Mouse (Mus musculus) intestine, embryonic 16.5 days (tissue): ENCODE measurements around the gene Esr1. TPM values are rescaled to one million over a fixed set of nuclear protein-coding genes. Genes with fewer than 3 reads are reported as not detected.

ENCODE experiments used
- ATAC-seq: fragments of 200-750 bp; cut with Nextera tagmentation; 2 replicates; pipeline ENCODE4 v1.8.0; 2017; ENCODE audit warnings: moderate TSS enrichment, moderate library complexity
- H3K27ac ChIP-seq: fragments of 300-500 bp; sonication (generic); 2 replicates; pipeline ENCODE4 v1.5.1; 2014; ENCODE audit warnings: mild to moderate bottlenecking, low read length
- H3K27me3 ChIP-seq: fragments of 300-500 bp; sonication (generic); replicated peaks from 2 replicates; pipeline ENCODE4 v1.6.1; 2014; ENCODE audit warnings: low read length, control low read depth, mixed read lengths; ENCODE audit not compliant: control insufficient read depth, insufficient read depth
- H3K36me3 ChIP-seq: fragments of 300-500 bp; sonication (generic); 2 replicates; pipeline ENCODE4 v1.6.1; 2014; ENCODE audit warnings: low read length, control low read depth; ENCODE audit not compliant: control insufficient read depth, insufficient read depth
- H3K4me1 ChIP-seq: fragments of 300-500 bp; sonication (generic); 2 replicates; pipeline ENCODE4 v1.6.1; 2014; ENCODE audit warnings: low read length, control low read depth, mixed read lengths; ENCODE audit not compliant: control insufficient read depth, insufficient read depth
- H3K4me2 ChIP-seq: fragments of 300-500 bp; sonication (generic); 2 replicates; pipeline ENCODE4 v1.6.1; 2014; ENCODE audit warnings: low read depth, low read length, control low read depth
- H3K4me3 ChIP-seq: fragments of 300-500 bp; sonication (generic); 2 replicates; pipeline ENCODE4 v1.5.1; 2014; ENCODE audit warnings: mild to moderate bottlenecking, low read length
- H3K9ac ChIP-seq: fragments of 300-500 bp; sonication (generic); 2 replicates; pipeline ENCODE4 v1.6.1; 2014; ENCODE audit warnings: low read depth, low read length
- H3K9me3 ChIP-seq: fragments of 300-500 bp; sonication (generic); 2 replicates; pipeline ENCODE4 v1.6.1; 2016; ENCODE audit warnings: low read length, control low read depth; ENCODE audit not compliant: control insufficient read depth
- whole genome bisulfite sequencing: fragments of 180-500 bp; shearing (Covaris S2); extraction: QIAGEN DNeasy Blood & Tissue Kit; methylation state at CpG from one replicate; pipeline ENCODE4 v1.1.7; 2014; 5-methylcytosine and 5-hydroxymethylcytosine counted together
- polyA plus RNA-seq: library from polyadenylated mRNA; unstranded; fragments of >200 nt; fragmentation: Nextera tagmentation; extraction: Ambion mirVana; gene quantifications from 2 replicates; pipeline ENCODE4 v1.2.1, GENCODE M21; 2015

Gene Esr1
- polyA plus RNA-seq, 1 experiment from 2014 or later, result 0.37 TPM

DNA sequence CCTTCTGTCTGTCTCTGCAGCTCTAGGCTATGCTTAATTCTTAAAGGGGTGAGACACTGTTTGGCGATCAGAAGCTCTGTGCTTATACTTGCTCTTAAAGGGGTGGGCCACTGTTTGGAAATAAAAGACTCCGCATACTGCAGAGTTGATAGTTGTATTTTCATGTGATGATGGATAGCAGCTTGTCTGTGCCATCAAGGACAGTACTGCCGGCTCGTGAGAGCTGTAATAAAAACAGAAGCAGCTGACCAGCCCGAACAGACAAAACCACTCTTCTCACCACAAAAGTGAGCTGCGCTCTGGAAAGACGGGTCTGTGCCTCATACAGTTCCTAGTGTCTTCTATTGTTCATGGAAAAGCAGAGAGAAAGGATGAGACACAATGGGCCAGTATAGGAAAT, 359.8 kb downstream of the Esr1 start:
- no peak for ATAC-seq
- 50% methylated on average over 7 of the region's 7 CpGs for WGBS

DNA sequence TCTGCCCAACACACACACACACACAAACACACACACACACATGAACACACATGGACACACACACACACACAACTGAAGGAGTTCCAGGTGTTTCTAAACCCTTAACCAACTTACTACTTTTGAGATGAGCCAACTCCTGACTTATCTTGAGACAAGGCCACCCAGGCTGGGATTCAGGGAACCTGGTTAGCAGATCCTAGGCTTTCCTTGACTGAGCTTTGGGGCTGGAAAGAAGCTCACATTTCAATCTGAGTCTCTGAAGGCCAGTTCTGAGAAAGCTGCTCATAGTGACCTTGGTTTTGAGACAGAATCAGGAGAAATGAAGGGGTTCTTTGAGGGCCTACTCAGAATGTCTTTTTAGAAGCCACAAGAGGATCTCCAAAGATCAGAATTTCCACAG, 360.2 kb downstream of the Esr1 start:
- Histone ChIP-seq H3K4me1 (no peaks in the 10 kb centered on the region; the same call in 1 of the 2 replicates), H3K9ac (no peak overlapping the region), H3K9me3 (no peaks in the 10 kb centered on the region), H3K27me3 (no peaks in the 10 kb centered on the region), H3K36me3 (no peaks in the 10 kb centered on the region), H3K4me3 (no peak overlapping the region), H3K27ac (no peak overlapping the region), H3K4me2 (no peak overlapping the region)
- ATAC-seq, result no peak

More for the DNA sequence above, 359.8 kb downstream of the Esr1 start:
- Histone ChIP-seq H3K9me3 (no peaks in the 10 kb centered on the region), H3K27ac (no peak overlapping the region), H3K4me1 (no peaks in the 10 kb centered on the region; the same call in 1 of the 2 replicates), H3K9ac (no peak overlapping the region), H3K36me3 (no peaks in the 10 kb centered on the region), H3K4me3 (no peak overlapping the region), H3K27me3 (no peaks in the 10 kb centered on the region), H3K4me2 (no peak overlapping the region)

DNA sequence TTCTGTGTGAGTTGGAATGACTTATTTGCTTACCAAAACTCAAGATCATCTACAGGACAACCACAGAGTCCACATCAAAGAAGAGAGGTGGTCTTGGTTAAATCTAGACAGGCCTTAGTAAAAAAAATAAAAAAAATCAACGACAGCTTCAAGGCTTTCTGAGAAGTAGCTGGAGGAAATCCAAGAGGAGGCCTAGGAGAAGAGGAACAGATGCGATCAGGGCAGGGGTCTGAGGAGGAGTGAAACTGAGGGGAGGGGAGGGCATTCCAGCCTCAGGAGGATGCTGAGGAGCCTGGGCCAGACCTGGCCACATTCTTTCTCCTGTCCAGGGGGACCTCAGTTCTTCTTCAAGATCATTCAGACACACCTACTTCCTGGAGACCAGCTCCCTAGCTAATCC, 360.6 kb downstream of the Esr1 start:
- no peak overlapping the region for H3K27ac ChIP-seq
- 34% methylated on average over 2 of the region's 2 CpGs for WGBS

DNA sequence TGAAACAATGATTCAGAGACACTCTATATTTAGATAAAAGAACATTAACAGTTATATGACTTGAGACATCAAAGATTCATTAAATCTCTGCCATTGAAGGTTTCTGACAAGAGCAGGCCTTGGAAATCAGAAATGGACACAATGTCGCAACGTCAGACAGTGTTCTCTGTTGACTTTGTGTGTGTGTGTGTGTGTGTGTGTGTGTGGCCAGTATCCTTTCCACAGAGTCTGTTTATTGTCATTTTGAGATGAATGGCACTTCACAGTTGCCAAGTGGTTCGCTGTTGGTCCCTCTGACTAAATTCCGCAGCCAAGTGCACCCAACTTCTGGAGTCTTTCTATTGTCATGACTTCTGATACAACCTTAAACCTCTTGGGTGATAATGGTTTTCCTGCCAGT, 362.9 kb downstream of the Esr1 start:
- ATAC-seq, result no peak
- no peak overlapping the region for H3K4me2 ChIP-seq
- no peak overlapping the region for H3K27ac ChIP-seq
- H3K36me3 ChIP-seq, result no peaks in the 10 kb centered on the region
- H3K4me3 ChIP-seq, result no peak overlapping the region
- WGBS, result 81% methylated on average over 4 of the region's 4 CpGs
- no peaks in the 10 kb centered on the region for H3K9me3 ChIP-seq
- no peaks in the 10 kb centered on the region for H3K27me3 ChIP-seq
- H3K9ac ChIP-seq, result no peak overlapping the region
- no peaks in the 10 kb centered on the region; the same call in 1 of the 2 replicates for H3K4me1 ChIP-seq

More for the DNA sequence above, 360.6 kb downstream of the Esr1 start:
- no peak for ATAC-seq
- Histone ChIP-seq H3K4me3 (no peak overlapping the region), H3K27me3 (no peaks in the 10 kb centered on the region), H3K9me3 (no peaks in the 10 kb centered on the region), H3K4me2 (no peak overlapping the region), H3K4me1 (no peaks in the 10 kb centered on the region; the same call in 1 of the 2 replicates), H3K36me3 (no peaks in the 10 kb centered on the region), H3K9ac (no peak overlapping the region)

DNA sequence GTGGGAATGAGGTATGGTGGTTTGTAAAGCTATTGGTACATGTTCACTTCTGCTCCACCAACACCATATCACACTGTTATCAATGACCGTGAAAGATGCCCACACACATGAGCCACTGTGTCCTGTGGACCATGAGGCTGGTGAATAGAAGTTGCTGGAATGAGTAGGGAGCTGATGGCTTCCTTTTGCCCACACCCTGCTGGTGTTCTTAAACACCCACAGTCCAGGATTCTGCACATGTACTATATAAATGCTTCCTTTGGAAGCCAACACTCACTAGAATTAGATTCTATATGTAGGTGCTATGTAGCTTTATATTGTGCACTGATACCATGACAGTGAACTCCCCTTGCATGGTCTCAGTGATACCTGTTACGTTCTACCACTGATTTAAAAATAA, 365.2 kb downstream of the Esr1 start:
- Histone ChIP-seq H3K27ac (no peak overlapping the region), H3K36me3 (no peaks in the 10 kb centered on the region), H3K4me1 (no peaks in the 10 kb centered on the region; the same call in 1 of the 2 replicates), H3K4me2 (no peak overlapping the region), H3K9me3 (no peaks in the 10 kb centered on the region), H3K4me3 (no peak overlapping the region), H3K9ac (no peak overlapping the region), H3K27me3 (no peaks in the 10 kb centered on the region)
- WGBS, result 95% methylated on average over 2 of the region's 2 CpGs
- ATAC-seq, result no peak

DNA sequence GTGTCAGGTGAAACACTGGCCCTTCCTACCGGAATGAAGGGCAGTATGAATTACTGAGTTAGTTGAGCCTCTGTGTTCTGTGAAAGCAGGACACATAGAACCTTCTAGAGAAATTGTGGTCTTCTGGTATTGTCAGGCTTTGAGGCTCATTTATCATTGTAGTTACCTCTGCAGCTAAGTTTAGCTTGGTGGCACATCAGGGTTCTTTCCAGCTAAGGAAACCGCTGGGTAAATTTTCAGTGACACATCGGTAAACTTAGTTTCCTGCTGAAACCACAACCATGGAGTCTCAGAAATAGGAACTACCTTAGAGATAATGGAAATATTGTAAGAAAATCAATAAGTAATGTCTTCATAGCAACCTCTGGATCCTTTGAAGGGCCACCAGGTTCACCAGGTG, 366.0 kb downstream of the Esr1 start:
- ATAC-seq, result no peak
- Histone ChIP-seq H3K4me3 (no peak overlapping the region), H3K9me3 (no peaks in the 10 kb centered on the region), H3K27me3 (no peaks in the 10 kb centered on the region), H3K9ac (no peak overlapping the region), H3K27ac (no peak overlapping the region), H3K4me2 (no peak overlapping the region), H3K4me1 (no peaks in the 10 kb centered on the region; the same call in 1 of the 2 replicates), H3K36me3 (no peaks in the 10 kb centered on the region)
- 87% methylated on average over 3 of the region's 3 CpGs for WGBS

DNA sequence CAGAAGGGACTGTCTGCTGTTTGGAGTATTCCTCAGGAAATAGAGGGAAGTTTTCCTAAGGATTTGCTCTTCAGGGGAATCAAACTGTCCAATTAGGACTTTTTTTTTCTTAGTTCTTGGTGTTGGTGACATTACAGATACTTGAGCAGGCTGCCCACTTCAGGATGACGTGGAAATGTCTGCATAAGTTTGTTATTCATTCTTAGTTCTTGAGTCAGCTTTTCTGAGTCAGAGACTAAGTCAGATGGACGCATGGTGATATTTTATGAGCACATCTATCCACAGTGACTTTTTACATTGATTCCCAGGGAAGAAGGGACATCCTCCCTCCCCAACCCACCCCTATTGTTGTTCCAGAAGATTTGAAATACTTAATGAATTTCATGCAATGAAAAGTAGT, 372.5 kb downstream of the Esr1 start:
- H3K27me3 ChIP-seq, result no peaks in the 10 kb centered on the region
- WGBS, result 62% methylated on average over 2 of the region's 2 CpGs
- H3K4me1 ChIP-seq, result no peaks in the 10 kb centered on the region
- H3K9me3 ChIP-seq, result no peaks in the 10 kb centered on the region
- no peak for ATAC-seq
- H3K4me2 ChIP-seq, result no peak overlapping the region
- H3K4me3 ChIP-seq, result no peak overlapping the region
- H3K9ac ChIP-seq, result no peak overlapping the region
- H3K27ac ChIP-seq, result no peak overlapping the region
- H3K36me3 ChIP-seq, result no peaks in the 10 kb centered on the region

DNA sequence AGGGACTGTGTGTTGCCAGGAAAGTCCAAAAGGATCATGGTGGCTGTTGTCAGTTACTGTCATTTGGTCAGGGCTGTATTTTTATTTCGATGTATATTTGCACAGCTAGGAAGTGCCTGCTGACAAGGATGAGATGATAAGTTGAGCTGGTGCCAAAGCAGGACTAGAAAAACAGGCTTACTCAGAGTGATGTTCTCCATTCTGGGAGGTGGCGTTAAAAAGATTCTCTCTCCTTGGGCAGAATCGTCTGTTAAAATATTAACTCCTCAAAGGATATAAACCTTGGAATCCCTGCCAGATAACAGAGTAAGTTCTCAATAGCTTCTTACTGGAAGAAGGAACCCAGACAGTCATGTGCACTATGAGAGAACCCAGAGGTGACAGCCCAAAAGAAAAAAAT, 382.4 kb downstream of the Esr1 start:
- ATAC-seq, result no peak
- no peaks in the 10 kb centered on the region for H3K9me3 ChIP-seq
- H3K4me2 ChIP-seq, result no peak overlapping the region
- 0 out of 2 replicates have a peak, but pooled peaks cover 3% of the 10 kb centered on the region for H3K4me1 ChIP-seq
- WGBS, result 47% methylated on average over 3 of the region's 3 CpGs
- H3K27ac ChIP-seq, result no peak overlapping the region
- no peaks in the 10 kb centered on the region for H3K27me3 ChIP-seq
- H3K4me3 ChIP-seq, result no peak overlapping the region
- H3K9ac ChIP-seq, result no peak overlapping the region
- no peaks in the 10 kb centered on the region for H3K36me3 ChIP-seq

DNA sequence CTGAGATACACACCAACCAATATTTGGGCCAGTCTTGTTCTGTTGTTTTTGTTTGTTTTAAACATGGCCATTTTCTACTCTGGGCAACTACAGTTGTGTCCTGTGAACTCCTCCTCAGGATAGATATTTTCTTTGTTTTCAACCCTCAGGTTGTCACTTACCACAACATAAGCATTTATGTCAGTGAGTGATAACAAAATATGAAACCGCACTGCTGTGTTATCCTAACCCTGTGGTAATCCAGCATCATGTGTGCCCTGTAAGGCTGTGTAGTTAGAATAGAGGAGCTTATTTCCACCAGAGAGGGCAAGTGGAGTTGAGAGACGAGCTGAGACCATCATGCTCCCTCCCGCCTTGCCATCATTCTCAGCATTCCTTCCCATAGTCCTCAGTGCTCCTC, 385.2 kb downstream of the Esr1 start:
- 86% methylated on average over 3 of the region's 3 CpGs for WGBS
- no peaks in the 10 kb centered on the region for H3K9me3 ChIP-seq
- H3K4me1 ChIP-seq, result 0 out of 2 replicates have a peak, but pooled peaks cover 3% of the 10 kb centered on the region
- H3K27me3 ChIP-seq, result no peaks in the 10 kb centered on the region
- H3K36me3 ChIP-seq, result no peaks in the 10 kb centered on the region
- no peak overlapping the region for H3K9ac ChIP-seq
- no peak for ATAC-seq
- H3K27ac ChIP-seq, result no peak overlapping the region
- no peak overlapping the region for H3K4me2 ChIP-seq
- H3K4me3 ChIP-seq, result no peak overlapping the region

DNA sequence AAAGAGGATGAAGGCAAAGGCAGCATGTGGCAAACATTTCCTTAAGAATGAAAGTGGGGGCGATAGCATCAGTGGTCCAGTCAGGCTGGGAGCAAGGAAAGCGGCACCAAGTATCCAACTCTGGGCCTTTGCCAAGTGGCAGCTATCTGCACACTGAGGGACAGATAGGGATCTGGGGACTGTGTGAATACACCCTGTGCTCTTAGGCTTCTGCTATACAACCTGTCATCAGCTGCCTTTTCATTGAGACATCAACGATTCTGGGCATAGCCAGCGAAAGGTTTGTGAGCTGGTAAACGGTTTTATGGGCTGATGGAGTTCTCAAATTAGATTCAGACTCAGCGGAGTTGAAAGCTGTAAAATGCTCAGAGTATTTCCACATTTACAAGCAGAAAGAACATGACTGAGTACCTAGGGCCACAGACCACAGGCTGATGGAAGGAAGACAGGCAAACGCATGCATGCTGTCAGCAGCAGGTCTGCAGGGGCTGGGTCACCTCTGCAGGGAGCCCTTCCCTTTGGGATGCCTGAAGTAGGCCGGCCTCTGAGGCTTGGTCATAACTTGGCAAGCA, 397.5 kb downstream of the Esr1 start:
- Histone ChIP-seq H3K4me1 (no peaks in the 10 kb centered on the region), H3K4me3 (no peak overlapping the region), H3K27ac (no peak overlapping the region), H3K27me3 (no peaks in the 10 kb centered on the region), H3K36me3 (no peaks in the 10 kb centered on the region), H3K9ac (no peak overlapping the region), H3K9me3 (no peaks in the 10 kb centered on the region), H3K4me2 (no peak overlapping the region)
- WGBS, result 80% methylated on average over 8 of the region's 8 CpGs
- no peak for ATAC-seq
